Mouse (Mus musculus): ENCODE data around the gene B3gnt3.

Gene B3gnt3

DNA sequence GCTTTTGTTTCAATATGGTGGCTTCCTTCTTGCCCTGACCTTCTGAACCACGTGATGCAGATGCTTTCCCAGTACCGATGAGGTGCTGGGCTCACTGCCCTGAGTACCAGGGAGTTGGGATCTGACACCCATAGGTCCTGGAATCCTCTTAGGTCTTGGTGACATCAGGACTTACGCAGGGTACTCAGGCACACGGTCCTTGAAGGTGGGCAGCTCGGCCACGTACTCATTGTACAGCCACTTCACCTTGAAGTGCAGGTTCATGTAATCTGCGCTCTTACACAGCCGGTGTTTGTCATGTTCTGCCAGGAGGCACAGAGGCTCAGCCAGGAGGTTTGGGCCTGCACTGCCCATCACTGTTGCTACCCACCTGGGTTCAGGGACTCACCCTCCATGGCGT is 56.1 kb downstream of the B3gnt3 start:
- no peak for DNase-seq (ENCODE audit: low spot score)

Measured in c-Kit-positive CD71-positive TER-119-positive erythroid progenitor cells, embryonic 14.5 days (primary cell).